Mouse (Mus musculus): ENCODE results near the gene Slc6a5.

DNA sequence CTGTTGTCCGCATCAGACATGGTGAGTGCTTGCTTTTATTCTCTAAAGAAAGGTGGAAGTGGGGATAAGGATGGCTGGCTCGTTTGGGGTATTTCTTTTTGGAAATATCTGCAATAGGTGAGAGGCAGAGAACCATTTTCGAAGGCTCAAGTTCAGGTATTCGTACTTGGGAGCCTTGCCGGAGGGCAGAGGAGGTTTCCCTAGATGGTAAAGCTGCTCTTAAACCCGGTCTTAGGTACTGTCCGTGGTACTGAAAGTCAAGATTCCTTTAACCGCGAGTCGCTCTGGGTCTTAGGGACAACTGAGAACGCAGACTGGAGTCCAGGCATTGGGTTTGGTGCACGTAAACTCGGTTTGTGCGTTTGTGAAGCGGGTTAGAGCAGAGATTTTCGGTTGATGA lies 415 bp downstream of the Slc6a5 start:
- TF ChIP-seq CTCF (IDR thresholded peaks at IDR 0.05; ENCODE audit: control insufficient read depth, insufficient read depth, insufficient read length): no peak
- TF ChIP-seq USF1 (IDR thresholded peaks at IDR 0.05; ENCODE audit: low read depth): no peak
- TF ChIP-seq MYOD1 (IDR thresholded peaks at IDR 0.05; ENCODE audit: control insufficient read depth, insufficient read length, low read depth): no peak
- TF ChIP-seq CEBPB (IDR thresholded peaks at IDR 0.05; ENCODE audit: low read depth): no peak
